Mouse (Mus musculus) brain, embryonic 18.5 days (tissue): ENCODE measurements around the gene Slc12a6.

ENCODE experiments used
- DNase-seq: peaks from one replicate; pipeline ENCODE4 v3.0.0-alpha.2; 2012; ENCODE audit warnings: low read depth, low spot score

The Slc12a6 gene

DNA sequence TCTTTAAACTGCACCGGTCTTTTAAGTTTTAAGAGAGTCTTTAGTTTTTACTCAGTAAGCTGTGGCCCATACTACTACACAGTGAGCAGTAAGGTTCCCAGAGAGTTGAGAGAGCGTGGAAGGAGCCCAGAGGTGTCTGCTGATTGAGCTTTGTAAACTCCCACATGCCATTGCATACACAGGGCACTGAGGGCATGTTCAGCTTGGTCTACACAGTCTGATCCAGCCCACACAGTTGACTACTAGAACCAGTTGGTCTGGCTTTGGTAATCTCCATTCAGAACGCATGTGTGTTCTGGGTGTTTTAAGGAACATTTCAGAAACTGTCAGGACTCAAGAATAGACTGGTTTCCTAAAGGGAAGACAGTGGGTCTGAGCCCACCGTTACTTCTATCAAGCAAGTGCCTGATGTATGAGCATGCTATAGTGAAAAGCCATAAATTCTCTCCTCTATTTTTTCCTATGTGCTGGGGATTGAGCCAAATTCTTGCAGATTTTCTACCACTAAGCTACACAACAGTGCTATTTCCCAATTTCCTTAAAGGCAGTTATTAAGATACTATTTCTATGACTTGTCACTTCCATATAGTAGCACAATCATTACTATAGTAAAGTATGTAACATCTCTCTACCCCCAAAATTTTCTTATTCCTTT lies 125.8 kb downstream of the Slc12a6 start:
- DNase-seq = no peak

DNA sequence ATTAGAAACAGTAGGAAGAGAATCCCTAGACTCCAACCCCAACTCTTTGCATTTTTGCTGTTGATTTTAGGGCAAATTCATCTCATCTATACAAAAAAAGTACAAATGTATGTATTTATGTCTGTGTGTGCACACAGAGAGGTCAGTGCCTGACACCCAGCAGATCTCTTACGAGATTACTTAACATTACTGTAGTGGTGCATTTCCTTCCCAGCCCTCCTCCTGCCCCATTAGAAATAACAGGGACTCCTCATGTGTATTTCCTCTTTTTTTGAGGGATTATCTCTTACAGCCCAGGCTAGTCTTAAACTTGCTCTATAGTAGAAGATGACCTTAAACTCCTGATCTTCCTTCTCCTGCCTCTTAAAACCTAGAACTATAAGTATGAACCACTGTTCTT lies 127.1 kb downstream of the Slc12a6 start:
- no peak for DNase-seq

DNA sequence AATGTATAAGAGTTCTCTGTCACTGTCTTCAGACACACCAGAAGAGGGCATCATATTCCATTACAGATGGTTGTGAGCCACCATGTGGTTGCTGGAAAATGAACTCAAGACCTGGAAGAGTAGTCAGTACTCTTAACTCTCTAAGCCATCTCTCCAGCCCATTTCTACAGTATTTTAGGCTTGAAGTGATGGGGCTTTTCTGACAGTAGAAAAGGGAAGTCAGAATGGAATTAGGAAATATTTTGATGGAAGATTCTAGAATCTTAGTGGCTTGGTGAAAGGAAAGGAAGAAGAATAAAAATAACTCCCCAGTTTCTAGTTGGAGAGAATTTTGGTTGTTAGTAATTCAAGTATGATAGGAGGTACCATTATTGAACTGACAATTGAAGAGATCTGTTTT lies 128.3 kb downstream of the Slc12a6 start:
- DNase-seq = no peak

DNA sequence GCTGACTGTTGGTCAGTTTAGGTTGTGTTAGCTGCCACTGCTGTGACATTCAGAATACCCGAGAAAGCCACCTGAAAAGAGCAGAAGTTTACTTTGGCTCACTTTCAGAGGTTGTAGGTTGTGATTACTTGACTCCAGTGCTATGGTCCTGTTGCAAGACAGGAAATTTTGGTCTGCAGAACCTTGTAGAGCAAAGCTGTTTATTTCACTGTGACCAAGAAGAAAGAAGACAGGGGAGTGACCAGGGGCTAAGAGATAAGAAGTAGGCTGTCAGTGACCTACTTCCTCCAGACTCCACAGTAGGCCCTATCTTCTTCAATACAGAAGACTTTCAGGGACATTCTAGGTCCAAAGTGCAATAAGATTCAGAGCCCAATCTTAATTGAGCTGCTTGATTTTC lies 131.0 kb downstream of the Slc12a6 start:
- DNase-seq = no peak

- no peak for DNase-seq
Observed at GRCm38 (mm10) chr2:112407030-112407429, 141.4 kb downstream of the Slc12a6 start.
